Mouse (Mus musculus): ENCODE measurements around the gene Msl1.

DNA sequence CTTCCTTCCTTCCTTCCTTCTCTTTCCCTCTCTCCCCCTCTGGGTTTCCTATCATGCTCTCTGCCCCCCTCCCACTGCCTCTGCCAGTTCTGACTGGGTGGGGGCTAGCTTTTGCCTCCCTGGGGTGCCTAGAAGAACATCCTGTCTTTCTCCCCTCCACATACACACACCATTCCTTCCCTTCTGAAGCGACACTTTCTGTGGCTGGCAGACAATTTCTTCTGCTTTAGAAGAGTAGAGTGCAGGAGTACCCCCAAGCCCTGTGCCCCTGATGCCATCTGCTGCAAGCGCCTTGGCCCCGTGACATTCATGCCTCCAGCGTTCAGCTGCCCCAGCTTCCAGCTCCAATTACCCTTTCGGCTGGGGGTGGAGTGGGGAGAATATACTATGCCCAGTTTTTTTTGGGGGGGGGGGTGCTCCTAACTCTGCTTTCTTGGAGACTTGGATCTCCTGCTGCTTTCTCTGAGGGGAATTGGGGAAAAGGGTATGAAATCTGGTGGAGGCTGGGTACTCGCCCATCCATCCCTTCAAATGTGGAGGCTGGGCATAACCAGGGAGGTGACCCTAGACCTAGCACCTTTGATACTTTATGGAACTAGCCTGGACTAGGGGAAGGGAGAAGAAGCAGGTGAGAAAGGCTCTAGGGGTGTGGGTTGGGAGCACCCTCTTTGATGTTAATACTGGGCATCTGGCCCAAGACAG lies 47.4 kb upstream of the Msl1 start:
- no peak for TF ChIP-seq CTCF (conservative IDR thresholded peaks at IDR 0.05; ENCODE audit: low read length)
- no peak for TF ChIP-seq NANOG (IDR thresholded peaks at IDR 0.05; ENCODE audit: borderline replicate concordance, low read length)
- no peak for TF ChIP-seq POU5F1 (IDR thresholded peaks at IDR 0.05; ENCODE audit: borderline replicate concordance, low read length)
